Mouse (Mus musculus) hindbrain, embryonic 11.5 days (tissue): ENCODE data around the gene Mphosph8. TPM values are rescaled to one million over a fixed set of nuclear protein-coding genes. Genes with fewer than 3 reads are reported as not detected.

ENCODE experiments used
- ATAC-seq: fragments of 200-750 bp; cut with Nextera tagmentation; 2 replicates; pipeline ENCODE4 v1.8.0; 2017; ENCODE audit warnings: mild to moderate bottlenecking, moderate TSS enrichment, moderate library complexity; ENCODE audit not compliant: low FRiP score
- DNase-seq: peaks from one replicate; pipeline ENCODE4 v3.0.0-alpha.2; 2015; ENCODE audit warnings: low spot score
- H3K27ac ChIP-seq: fragments of 300-500 bp; sonication (generic); 2 replicates; pipeline ENCODE4 v1.5.1; 2014; ENCODE audit warnings: mild to moderate bottlenecking, low read depth, low read length
- H3K27me3 ChIP-seq: fragments of 300-500 bp; sonication (generic); 2 replicates; pipeline ENCODE4 v1.6.1; 2014; ENCODE audit warnings: mild to moderate bottlenecking, low read length, moderate library complexity, mixed read lengths; ENCODE audit not compliant: control insufficient read depth, insufficient read depth
- H3K36me3 ChIP-seq: fragments of 300-500 bp; sonication (generic); 2 replicates; pipeline ENCODE4 v1.6.1; 2014; ENCODE audit warnings: mild to moderate bottlenecking, low read length, moderate library complexity, mixed read lengths; ENCODE audit not compliant: control insufficient read depth, insufficient read depth
- H3K4me1 ChIP-seq: fragments of 300-500 bp; sonication (generic); replicated peaks from 2 replicates; pipeline ENCODE4 v1.6.1; 2014; ENCODE audit warnings: low read length, mixed read lengths; ENCODE audit not compliant: control insufficient read depth, insufficient read depth
- H3K4me2 ChIP-seq: fragments of 300-500 bp; sonication (generic); replicated peaks from 2 replicates; pipeline ENCODE4 v1.6.1; 2014; ENCODE audit warnings: mild to moderate bottlenecking, low read depth, low read length
- H3K4me3 ChIP-seq: fragments of 300-500 bp; sonication (generic); 2 replicates; pipeline ENCODE4 v1.5.1; 2014; ENCODE audit warnings: low read depth, low read length
- H3K9ac ChIP-seq: fragments of 300-500 bp; sonication (generic); 2 replicates; pipeline ENCODE4 v1.6.1; 2014; ENCODE audit warnings: low read depth, low read length
- H3K9me3 ChIP-seq: fragments of 300-500 bp; sonication (generic); 2 replicates; pipeline ENCODE4 v1.6.1; 2016; ENCODE audit warnings: low read length; ENCODE audit not compliant: control insufficient read depth
- WGBS: fragments of 180-500 bp; shearing (Covaris S2); extraction: QIAGEN DNeasy Blood & Tissue Kit; methylation state at CpG from one replicate; pipeline ENCODE4 v1.1.7; 2014; 5-methylcytosine and 5-hydroxymethylcytosine counted together
- polyA plus RNA-seq: library from polyadenylated mRNA; unstranded; fragments of >200 nt; fragmentation: Nextera tagmentation; extraction: Ambion mirVana; gene quantifications from 2 replicates; pipeline ENCODE4 v1.2.1, GENCODE M21; 2014

The Mphosph8 gene
- polyA plus RNA-seq, 1 experiment from 2014 or later = 44.5 TPM

DNA sequence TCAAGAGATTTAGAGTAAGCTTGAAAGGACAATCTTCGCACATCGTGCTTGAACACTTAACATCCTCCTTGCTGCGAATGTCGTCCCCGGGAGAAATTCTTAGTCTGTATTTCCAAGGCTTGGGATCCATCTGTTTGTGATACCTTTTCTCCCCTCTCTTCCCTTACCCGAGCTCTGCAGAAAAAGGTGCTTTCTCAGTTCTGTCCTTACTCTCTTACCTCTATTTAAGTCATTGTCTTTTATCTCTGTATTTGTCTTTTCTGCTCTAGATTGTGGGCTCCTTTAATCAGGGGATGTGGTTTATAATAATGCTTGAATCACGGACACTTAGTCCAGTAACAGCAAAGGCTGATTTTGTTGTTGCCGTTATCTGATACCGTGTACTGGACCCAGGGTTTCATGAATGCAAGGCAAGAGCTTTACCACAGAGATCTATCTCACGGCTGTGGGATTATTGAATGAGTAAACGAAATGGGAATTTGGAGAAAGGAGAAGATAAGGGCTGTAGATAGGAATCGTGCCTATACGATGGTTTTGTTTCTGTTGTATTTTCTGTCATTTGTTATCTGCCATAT, 1.1 kb downstream of the Mphosph8 start:
- ATAC-seq = no peak
- peaks cover 5% of the 10 kb centered on the region; the same call in 1 of the 2 replicates for H3K36me3 ChIP-seq
- 13% methylated on average over 13 of the region's 13 CpGs for WGBS
- peak overlapping the region; percentile 82 for H3K4me2 ChIP-seq
- H3K4me3 ChIP-seq = peak overlapping the region; percentile 63
- 0 out of 2 replicates have a peak overlapping the region, but pooled peaks have one; percentile 77 for H3K27ac ChIP-seq
- H3K9ac ChIP-seq = peak overlapping the region; percentile 70
- no peaks in the 10 kb centered on the region for H3K27me3 ChIP-seq
- DNase-seq = peak; percentile 11
- H3K9me3 ChIP-seq = no peaks in the 10 kb centered on the region
- H3K4me1 ChIP-seq = 0 out of 2 replicates have a peak, but pooled peaks cover 2% of the 10 kb centered on the region

DNA sequence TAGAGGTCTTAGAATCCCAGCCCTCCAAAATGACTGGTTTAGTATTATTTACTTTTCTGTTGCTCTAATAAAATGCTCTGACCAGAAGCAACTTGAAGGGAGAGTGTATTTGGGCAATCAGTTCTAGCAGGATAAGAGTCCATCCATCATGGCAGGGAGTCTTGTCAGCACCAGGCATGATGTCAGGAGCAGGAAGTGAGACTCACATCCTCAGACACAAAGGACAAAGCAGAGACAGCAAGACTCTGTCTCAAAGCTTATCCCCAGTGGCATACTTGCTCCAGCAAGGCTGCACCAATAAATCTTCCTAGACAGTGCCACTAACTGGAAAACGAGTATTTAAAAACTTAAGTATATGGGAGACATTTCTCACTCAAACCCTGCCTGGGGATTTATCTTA, 17.4 kb downstream of the Mphosph8 start:
- Histone ChIP-seq H3K9me3 (no peaks in the 10 kb centered on the region), H3K27ac (no peak overlapping the region), H3K4me3 (no peak overlapping the region), H3K4me2 (no peak overlapping the region), H3K9ac (no peak overlapping the region), H3K27me3 (no peaks in the 10 kb centered on the region), H3K4me1 (no peaks in the 10 kb centered on the region), H3K36me3 (peaks cover 7% of the 10 kb centered on the region; the same call in 1 of the 2 replicates)
- WGBS = 57% methylated on average over 1 of the region's 1 CpGs
- no peak for ATAC-seq
- DNase-seq = no peak

DNA sequence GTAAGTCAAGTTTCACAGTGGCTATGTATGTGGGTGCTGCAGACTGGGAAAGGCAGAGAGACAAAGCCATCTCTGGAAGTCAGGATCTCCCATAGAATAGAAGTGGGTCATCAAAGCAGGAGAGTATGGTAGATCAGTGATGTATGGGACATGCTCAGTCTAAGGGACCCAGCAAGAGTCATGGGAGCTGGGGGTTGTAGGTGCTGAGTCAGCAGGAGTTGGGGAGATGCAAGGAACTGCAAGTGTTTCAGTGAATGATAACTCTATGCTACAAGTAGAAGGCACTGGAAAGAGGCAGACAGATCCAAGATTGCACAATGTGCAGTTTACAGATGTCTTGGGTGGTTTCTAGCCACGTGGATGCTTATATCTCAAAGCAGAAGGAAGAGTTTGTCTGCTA, 21.1 kb downstream of the Mphosph8 start:
- Histone ChIP-seq H3K9me3 (no peaks in the 10 kb centered on the region), H3K9ac (no peak overlapping the region), H3K4me2 (no peak overlapping the region), H3K27me3 (no peaks in the 10 kb centered on the region), H3K4me3 (no peak overlapping the region), H3K27ac (no peak overlapping the region), H3K4me1 (no peaks in the 10 kb centered on the region), H3K36me3 (peaks cover 9% of the 10 kb centered on the region; the same call in 1 of the 2 replicates)
- DNase-seq (no peak), ATAC-seq (no peak)
- 93% methylated on average over 1 of the region's 1 CpGs for WGBS

DNA sequence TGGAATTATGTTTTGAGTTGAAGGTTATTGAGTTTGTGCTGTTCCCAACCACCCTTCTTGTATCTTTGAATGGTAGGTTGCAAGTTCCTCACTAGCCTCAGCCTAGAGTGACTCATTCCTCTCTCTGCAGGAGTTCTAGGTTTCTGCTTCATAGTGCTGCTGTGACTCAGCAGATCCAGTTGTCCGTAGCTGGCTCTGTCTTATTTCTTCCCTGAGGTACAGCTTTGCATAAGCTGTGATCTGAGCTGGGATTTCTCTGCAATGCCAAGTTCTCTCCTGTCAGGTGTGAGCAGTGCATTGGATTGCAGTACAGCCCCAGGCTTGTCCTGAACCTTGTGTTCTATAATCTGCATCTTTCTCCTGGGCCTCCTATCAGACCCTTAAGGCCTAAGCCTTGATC, 21.7 kb downstream of the Mphosph8 start:
- H3K4me3 ChIP-seq = no peak overlapping the region
- DNase-seq (no peak), ATAC-seq (no peak)
- H3K27ac ChIP-seq = no peak overlapping the region
- WGBS = 78% methylated on average over 1 of the region's 1 CpGs
- no peaks in the 10 kb centered on the region for H3K27me3 ChIP-seq
- H3K9ac ChIP-seq = no peak overlapping the region
- no peaks in the 10 kb centered on the region for H3K4me1 ChIP-seq
- no peaks in the 10 kb centered on the region for H3K9me3 ChIP-seq
- peaks cover 9% of the 10 kb centered on the region; the same call in 1 of the 2 replicates for H3K36me3 ChIP-seq
- H3K4me2 ChIP-seq = no peak overlapping the region

DNA sequence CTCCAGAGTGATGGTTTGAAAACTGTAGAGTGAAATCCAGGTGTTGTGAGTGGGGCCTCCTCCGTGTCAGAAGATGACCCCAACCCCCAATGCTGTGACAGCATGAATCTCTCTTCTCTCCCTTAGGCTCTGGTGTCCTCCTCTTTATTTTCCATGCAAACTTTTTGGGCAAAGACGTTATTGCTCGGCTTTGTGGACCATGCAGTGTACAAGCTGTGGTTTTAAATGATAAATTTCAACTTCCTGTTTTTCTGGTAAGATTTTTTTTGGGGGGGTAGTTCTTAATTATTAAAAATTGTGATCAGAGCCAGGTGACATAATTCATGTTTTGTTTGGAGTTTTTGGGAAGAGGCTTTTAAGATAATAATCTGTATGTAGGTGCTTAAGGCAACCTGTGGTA, 27.4 kb downstream of the Mphosph8 start:
- no peak overlapping the region for H3K4me2 ChIP-seq
- ATAC-seq (no peak), DNase-seq (no peak)
- no peak overlapping the region for H3K4me3 ChIP-seq
- 87% methylated on average over 3 of the region's 3 CpGs for WGBS
- no peaks in the 10 kb centered on the region for H3K4me1 ChIP-seq
- H3K27me3 ChIP-seq = no peaks in the 10 kb centered on the region
- H3K9ac ChIP-seq = no peak overlapping the region
- peaks cover 8% of the 10 kb centered on the region; the same call in 1 of the 2 replicates for H3K36me3 ChIP-seq
- no peak overlapping the region for H3K27ac ChIP-seq
- no peaks in the 10 kb centered on the region for H3K9me3 ChIP-seq

DNA sequence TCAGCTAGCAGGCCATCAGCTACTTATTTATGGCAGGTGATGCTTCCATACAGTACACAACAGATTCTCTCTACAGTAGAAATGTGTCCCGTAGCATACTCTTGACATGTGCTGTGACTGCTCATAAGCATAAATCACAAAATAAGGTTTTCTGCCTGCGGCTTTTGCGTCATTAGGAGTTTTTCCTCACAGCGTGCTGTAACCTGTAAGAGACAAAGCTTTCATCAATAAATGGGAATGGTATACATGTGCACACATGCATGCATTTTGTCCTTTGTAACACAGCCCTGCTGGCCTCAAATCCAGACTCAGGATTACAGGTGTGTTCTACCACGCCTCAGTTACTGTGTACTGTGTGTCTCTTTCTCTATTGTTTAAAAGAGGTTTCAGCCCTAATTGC, 29.8 kb downstream of the Mphosph8 start:
- no peak overlapping the region for H3K27ac ChIP-seq
- no peak overlapping the region for H3K4me3 ChIP-seq
- WGBS = 94% methylated on average over 5 of the region's 5 CpGs
- H3K4me1 ChIP-seq = no peaks in the 10 kb centered on the region
- H3K9ac ChIP-seq = no peak overlapping the region
- H3K4me2 ChIP-seq = no peak overlapping the region
- no peaks in the 10 kb centered on the region for H3K9me3 ChIP-seq
- DNase-seq = no peak
- no peaks in the 10 kb centered on the region for H3K27me3 ChIP-seq
- H3K36me3 ChIP-seq = peaks cover 7% of the 10 kb centered on the region; the same call in 1 of the 2 replicates
- no peak for ATAC-seq

DNA sequence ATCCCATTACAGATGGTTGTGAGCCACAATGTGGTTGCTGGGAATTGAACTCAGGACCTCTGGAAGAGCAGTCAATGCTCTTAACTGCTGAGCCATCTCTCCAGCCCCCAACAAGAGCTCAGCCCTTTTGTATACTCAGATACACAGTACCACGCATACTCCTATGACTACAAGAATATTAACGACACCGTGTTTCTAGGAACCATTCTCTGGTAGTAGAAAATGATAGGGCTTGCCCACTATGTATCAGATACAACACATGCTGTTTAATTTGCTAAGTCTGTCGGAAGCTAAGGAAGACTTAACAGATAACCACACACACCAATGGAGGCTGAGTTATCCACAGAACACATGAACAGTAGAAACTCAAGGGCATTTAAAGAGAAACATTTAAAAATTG, 34.6 kb downstream of the Mphosph8 start:
- Histone ChIP-seq H3K27me3 (no peaks in the 10 kb centered on the region), H3K4me2 (no peak overlapping the region), H3K36me3 (peaks cover 7% of the 10 kb centered on the region; the same call in 1 of the 2 replicates), H3K4me3 (no peak overlapping the region), H3K4me1 (no peaks in the 10 kb centered on the region), H3K9me3 (no peaks in the 10 kb centered on the region), H3K27ac (no peak overlapping the region), H3K9ac (no peak overlapping the region)
- no peak for ATAC-seq
- 94% methylated on average over 4 of the region's 4 CpGs for WGBS
- no peak for DNase-seq

DNA sequence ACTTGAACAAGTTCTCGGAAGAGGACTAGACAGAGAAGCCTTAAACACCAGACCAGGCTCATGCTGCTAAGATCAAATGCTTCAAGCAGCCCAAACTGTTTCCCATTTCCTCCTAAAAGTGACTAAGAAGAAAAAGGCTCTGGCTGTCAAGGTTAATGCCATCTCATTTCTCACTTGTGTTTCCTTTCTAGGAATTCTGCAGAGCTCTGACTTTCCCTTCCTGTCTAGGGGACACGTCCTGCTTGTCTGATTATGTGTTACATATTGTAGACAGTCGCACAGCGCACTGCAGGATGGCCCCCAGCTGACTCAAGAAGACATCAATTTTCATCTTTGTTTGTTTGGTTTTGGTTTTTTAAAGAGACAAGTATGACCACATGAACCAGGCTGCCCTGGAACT, 37.6 kb downstream of the Mphosph8 start:
- Histone ChIP-seq H3K36me3 (no peaks in the 10 kb centered on the region), H3K27me3 (no peaks in the 10 kb centered on the region), H3K9me3 (no peaks in the 10 kb centered on the region), H3K27ac (no peak overlapping the region), H3K9ac (no peak overlapping the region), H3K4me2 (no peak overlapping the region), H3K4me3 (no peak overlapping the region), H3K4me1 (no peaks in the 10 kb centered on the region)
- DNase-seq (no peak), ATAC-seq (no peak)
- 92% methylated on average over 4 of the region's 4 CpGs for WGBS

DNA sequence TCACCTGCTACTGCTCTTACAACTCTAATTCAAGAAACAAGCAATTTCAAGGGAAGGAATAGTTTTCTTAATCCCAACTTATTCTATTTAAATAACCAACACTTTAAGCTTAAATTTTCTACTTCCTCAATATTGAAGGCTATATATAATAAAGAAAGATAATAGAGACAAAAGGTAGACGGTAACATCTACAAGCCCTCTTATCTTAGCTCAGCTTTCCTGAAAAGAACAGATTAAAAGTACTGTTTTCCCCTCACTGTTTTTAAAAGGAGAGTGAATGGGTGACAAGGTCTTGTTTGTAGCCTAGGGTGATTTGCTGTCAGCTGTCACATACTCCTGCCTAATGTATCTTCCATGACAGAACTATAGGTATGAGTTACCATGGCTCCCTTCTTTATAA, 58.4 kb downstream of the Mphosph8 start:
- H3K36me3 ChIP-seq = no peaks in the 10 kb centered on the region
- no peak for ATAC-seq
- no peaks in the 10 kb centered on the region for H3K27me3 ChIP-seq
- H3K4me2 ChIP-seq = no peak overlapping the region
- no peak overlapping the region for H3K4me3 ChIP-seq
- 85% methylated on average over 1 of the region's 1 CpGs for WGBS
- DNase-seq = no peak
- H3K9me3 ChIP-seq = no peaks in the 10 kb centered on the region
- H3K27ac ChIP-seq = no peak overlapping the region
- no peaks in the 10 kb centered on the region for H3K4me1 ChIP-seq
- no peak overlapping the region for H3K9ac ChIP-seq
